Mouse (Mus musculus): ENCODE measurements around the gene Utrn.

Gene Utrn

GRCm38 (mm10) chr10:12701694-12702093, 167.5 kb downstream of the Utrn start:
- DNase-seq (ENCODE audit: extremely low spot score, low read depth, low spot score) = no peak

GRCm38 (mm10) chr10:12700576-12700975, 168.6 kb downstream of the Utrn start:
- no peak for DNase-seq (ENCODE audit: extremely low spot score, low read depth, low spot score)

- DNase-seq (ENCODE audit: extremely low spot score, low read depth, low spot score) = no peak
Measured at GRCm38 (mm10) chr10:12697902-12698301, 171.3 kb downstream of the Utrn start.

- DNase-seq (ENCODE audit: extremely low spot score, low read depth, low spot score) = no peak
Measured at GRCm38 (mm10) chr10:12696704-12697103, 172.5 kb downstream of the Utrn start.

- no peak for DNase-seq (ENCODE audit: extremely low spot score, low read depth, low spot score)
Measured at GRCm38 (mm10) chr10:12694774-12695173, 174.4 kb downstream of the Utrn start.

GRCm38 (mm10) chr10:12690601-12691000, 178.6 kb downstream of the Utrn start:
- DNase-seq (ENCODE audit: extremely low spot score, low read depth, low spot score) = no peak

GRCm38 (mm10) chr10:12685683-12686082, 183.5 kb downstream of the Utrn start:
- no peak for DNase-seq (ENCODE audit: extremely low spot score, low read depth, low spot score)

GRCm38 (mm10) chr10:12684018-12684417, 185.1 kb downstream of the Utrn start:
- no peak for DNase-seq (ENCODE audit: extremely low spot score, low read depth, low spot score)

GRCm38 (mm10) chr10:12673309-12673708, 195.9 kb downstream of the Utrn start:
- DNase-seq (ENCODE audit: extremely low spot score, low read depth, low spot score) = no peak

- no peak for DNase-seq (ENCODE audit: extremely low spot score, low read depth, low spot score)
Measured at GRCm38 (mm10) chr10:12671608-12672007, 197.6 kb downstream of the Utrn start.

- no peak for DNase-seq (ENCODE audit: extremely low spot score, low read depth, low spot score)
Measured at GRCm38 (mm10) chr10:12662035-12662434, 207.1 kb downstream of the Utrn start.

GRCm38 (mm10) chr10:12658023-12658744, 211.0 kb downstream of the Utrn start:
- no peak for DNase-seq (ENCODE audit: extremely low spot score, low read depth, low spot score)

- DNase-seq (ENCODE audit: extremely low spot score, low read depth, low spot score) = no peak
Measured at GRCm38 (mm10) chr10:12652988-12653387, 216.2 kb downstream of the Utrn start.

- no peak for DNase-seq (ENCODE audit: extremely low spot score, low read depth, low spot score)
Measured at GRCm38 (mm10) chr10:12646119-12646518, 223.0 kb downstream of the Utrn start.

GRCm38 (mm10) chr10:12643336-12643735, 225.8 kb downstream of the Utrn start:
- DNase-seq (ENCODE audit: extremely low spot score, low read depth, low spot score) = no peak

- no peak for DNase-seq (ENCODE audit: extremely low spot score, low read depth, low spot score)
Measured at GRCm38 (mm10) chr10:12639638-12640037, 229.5 kb downstream of the Utrn start.

- DNase-seq (ENCODE audit: extremely low spot score, low read depth, low spot score) = no peak
Measured at GRCm38 (mm10) chr10:12633965-12634364, 235.2 kb downstream of the Utrn start.

- DNase-seq (ENCODE audit: extremely low spot score, low read depth, low spot score) = no peak
Measured at GRCm38 (mm10) chr10:12630933-12631332, 238.2 kb downstream of the Utrn start.

- DNase-seq (ENCODE audit: extremely low spot score, low read depth, low spot score) = no peak
Measured at GRCm38 (mm10) chr10:12618397-12618796, 250.8 kb downstream of the Utrn start.

- no peak for DNase-seq (ENCODE audit: extremely low spot score, low read depth, low spot score)
Measured at GRCm38 (mm10) chr10:12615723-12616122, 253.4 kb downstream of the Utrn start.

- DNase-seq (ENCODE audit: extremely low spot score, low read depth, low spot score) = no peak
Measured at GRCm38 (mm10) chr10:12614465-12615199, 254.5 kb downstream of the Utrn start.

GRCm38 (mm10) chr10:12612235-12612863, 256.8 kb downstream of the Utrn start:
- no peak for DNase-seq (ENCODE audit: extremely low spot score, low read depth, low spot score)

Data from hindlimb bud, embryonic 11.5 days (tissue).